Mouse (Mus musculus): ENCODE measurements around the gene Cyp26a1. TPM values are rescaled to one million over a fixed set of nuclear protein-coding genes. Genes with fewer than 3 reads are reported as not detected.

Gene Cyp26a1
- polyA plus RNA-seq (2015; fragmentation: Nextera tagmentation; extraction: Ambion mirVana): 0.16 and 0.20 TPM in 2 replicates

DNA sequence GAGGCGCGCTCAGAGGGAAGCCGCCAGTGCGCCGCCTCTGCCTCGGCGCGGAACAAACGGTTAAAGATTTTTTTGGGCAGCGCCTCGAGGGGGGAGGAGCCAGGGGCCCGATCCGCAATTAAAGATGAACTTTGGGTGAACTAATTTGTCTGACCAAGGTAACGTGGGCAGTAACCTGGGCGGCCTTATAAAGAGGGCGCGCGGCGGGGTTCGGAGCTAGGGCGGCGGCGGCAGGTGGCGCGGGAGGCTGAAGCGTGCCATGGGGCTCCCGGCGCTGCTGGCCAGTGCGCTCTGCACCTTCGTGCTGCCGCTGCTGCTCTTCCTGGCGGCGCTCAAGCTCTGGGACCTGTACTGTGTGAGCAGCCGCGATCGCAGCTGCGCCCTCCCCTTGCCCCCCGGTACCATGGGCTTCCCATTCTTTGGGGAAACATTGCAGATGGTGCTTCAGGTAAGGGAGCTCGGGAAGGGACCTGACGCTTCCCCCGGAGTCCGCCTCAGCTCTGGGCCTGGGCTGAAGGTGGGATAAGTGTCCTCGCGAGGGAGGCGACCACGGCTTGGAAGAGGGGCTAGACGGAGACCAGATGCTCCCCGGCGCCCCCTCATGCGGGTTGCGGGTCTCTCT is at the start of gene Cyp26a1:
TSS of gene Cyp26a1 (plus strand) at position 148 of the 622 bp plus-strand sequence.
- ATAC-seq (ENCODE audit: insufficient read depth): no peak
- H3K4me3 ChIP-seq (replicated peaks): peak within 1 kb of the TSS; percentile 28
- H3K4me2 ChIP-seq: peak within 1 kb of the TSS; percentile 58
- peaks cover 28% of the 10 kb centered on the region for H3K4me1 ChIP-seq (replicated peaks)
- H3K36me3 ChIP-seq (replicated peaks): no peaks in the 10 kb centered on the region
- peaks cover 99% of the 10 kb centered on the region for H3K27me3 ChIP-seq
- no peaks in the 10 kb centered on the region for H3K9me3 ChIP-seq (replicated peaks)
- no peak within 1 kb of the TSS for H3K27ac ChIP-seq (replicated peaks)
- H3K9ac ChIP-seq: no peak within 1 kb of the TSS
- 1% methylated on average over 51 of the region's 51 CpGs for WGBS (ENCODE audit: insufficient replicate concordance)

DNA sequence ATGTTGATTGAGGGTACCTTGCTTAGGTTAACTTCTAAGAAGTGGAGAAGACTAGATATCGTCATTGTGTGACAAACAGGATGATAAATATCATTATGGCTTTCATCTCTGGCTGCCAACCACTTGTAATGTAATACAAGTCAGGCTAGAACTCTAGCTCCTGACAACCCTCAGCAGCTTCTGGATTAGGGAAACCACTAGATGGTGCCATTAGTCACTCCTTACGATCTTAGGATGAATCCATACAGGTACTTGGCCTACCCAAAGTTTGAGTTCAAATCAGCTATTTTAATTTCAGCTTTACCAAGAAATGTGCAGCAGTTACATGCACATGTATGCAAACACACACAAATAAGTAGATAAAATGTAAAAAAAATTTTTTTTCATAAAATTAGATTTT is 49.6 kb upstream of the Cyp26a1 start:
- Histone ChIP-seq H3K9me3 (replicated peaks) (no peaks in the 10 kb centered on the region), H3K9ac (no peak overlapping the region), H3K27me3 (no peaks in the 10 kb centered on the region), H3K36me3 (replicated peaks) (peaks cover 7% of the 10 kb centered on the region; the same call in 1 of the 2 replicates), H3K4me3 (replicated peaks) (no peak overlapping the region), H3K4me1 (replicated peaks) (no peaks in the 10 kb centered on the region), H3K4me2 (no peak overlapping the region), H3K27ac (replicated peaks) (no peak overlapping the region)
- no peak for ATAC-seq (ENCODE audit: insufficient read depth)
- WGBS (ENCODE audit: insufficient replicate concordance): 56% methylated on average over 2 of the region's 2 CpGs

DNA sequence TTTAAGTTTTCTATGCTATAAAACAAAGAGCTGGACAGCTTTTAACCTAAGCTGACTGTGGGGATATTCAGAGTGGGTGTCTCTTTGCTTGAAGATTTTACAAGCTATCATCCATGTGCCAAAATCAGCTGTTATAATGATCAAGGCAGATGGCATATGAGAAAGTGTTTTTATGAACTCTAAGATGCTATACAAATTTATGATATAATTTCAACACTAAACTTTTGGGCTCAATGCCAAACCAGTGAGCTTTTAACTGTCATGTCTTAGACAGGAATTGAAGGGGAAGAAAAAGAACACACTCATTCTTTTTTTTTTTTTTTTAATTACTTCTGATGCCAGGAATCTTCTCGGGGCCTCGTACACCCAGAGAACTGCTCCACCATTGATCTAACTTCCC is 47.1 kb upstream of the Cyp26a1 start:
- no peak overlapping the region for H3K9ac ChIP-seq
- ATAC-seq (ENCODE audit: insufficient read depth): no peak
- no peak overlapping the region for H3K27ac ChIP-seq (replicated peaks)
- no peaks in the 10 kb centered on the region for H3K9me3 ChIP-seq (replicated peaks)
- H3K4me3 ChIP-seq (replicated peaks): no peak overlapping the region
- H3K4me1 ChIP-seq (replicated peaks): peaks cover 8% of the 10 kb centered on the region
- H3K36me3 ChIP-seq (replicated peaks): peaks cover 18% of the 10 kb centered on the region; the same call in 1 of the 2 replicates
- no peaks in the 10 kb centered on the region for H3K27me3 ChIP-seq
- H3K4me2 ChIP-seq: no peak overlapping the region
- 68% methylated on average over 2 of the region's 2 CpGs for WGBS (ENCODE audit: insufficient replicate concordance)

DNA sequence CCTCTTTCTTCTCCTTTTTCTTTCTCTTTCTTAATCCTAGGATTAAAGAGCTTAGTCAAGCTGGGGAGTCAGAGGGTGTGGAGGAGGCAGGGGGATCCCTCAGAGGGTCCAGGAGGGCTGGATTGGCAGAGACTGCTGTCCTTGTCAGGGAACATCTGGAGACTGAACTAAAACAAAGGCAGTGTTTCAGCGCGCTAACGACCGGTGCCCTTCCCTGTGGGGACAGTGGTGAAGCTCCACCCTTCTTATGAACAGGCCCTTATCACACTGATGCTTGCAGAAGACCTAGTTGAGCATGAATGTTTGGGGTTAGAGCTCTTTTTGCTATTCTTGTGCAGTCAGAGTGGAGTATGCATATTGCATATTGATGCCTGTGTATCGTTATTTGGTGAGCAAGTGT is 43.6 kb upstream of the Cyp26a1 start:
- Histone ChIP-seq H3K4me2 (no peak overlapping the region), H3K27ac (replicated peaks) (no peak overlapping the region), H3K27me3 (no peaks in the 10 kb centered on the region), H3K9ac (no peak overlapping the region), H3K4me1 (replicated peaks) (peaks cover 13% of the 10 kb centered on the region), H3K36me3 (replicated peaks) (peaks cover 11% of the 10 kb centered on the region; the same call in 1 of the 2 replicates), H3K9me3 (replicated peaks) (no peaks in the 10 kb centered on the region), H3K4me3 (replicated peaks) (no peak overlapping the region)
- WGBS (ENCODE audit: insufficient replicate concordance): 34% methylated on average over 5 of the region's 5 CpGs
- ATAC-seq (ENCODE audit: insufficient read depth): no peak

DNA sequence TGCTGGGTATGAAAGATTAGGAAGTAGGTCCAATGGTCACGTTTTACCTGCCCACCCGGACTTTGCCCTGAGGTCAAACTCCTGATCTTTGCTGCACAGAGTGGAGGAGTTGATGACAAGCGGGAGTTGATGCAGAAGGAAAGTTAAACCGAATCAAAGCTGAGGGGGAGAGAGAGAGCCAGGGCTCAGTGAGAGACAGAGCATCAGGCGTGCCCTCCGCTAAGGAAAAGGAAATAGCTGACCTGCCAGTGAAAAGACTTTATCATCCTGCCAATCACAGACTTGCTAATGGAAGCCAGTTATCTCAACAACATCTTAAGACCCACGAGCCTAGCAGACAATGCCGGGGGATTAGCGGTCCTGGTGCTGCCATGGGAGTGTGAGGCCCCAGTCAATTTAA is 41.2 kb upstream of the Cyp26a1 start:
- Histone ChIP-seq H3K4me2 (no peak overlapping the region), H3K9me3 (replicated peaks) (no peaks in the 10 kb centered on the region), H3K36me3 (replicated peaks) (peaks cover 17% of the 10 kb centered on the region; the same call in 1 of the 2 replicates), H3K27ac (replicated peaks) (no peak overlapping the region), H3K27me3 (no peaks in the 10 kb centered on the region), H3K4me1 (replicated peaks) (peaks cover 13% of the 10 kb centered on the region), H3K4me3 (replicated peaks) (no peak overlapping the region), H3K9ac (no peak overlapping the region)
- WGBS (ENCODE audit: insufficient replicate concordance): 61% methylated on average over 9 of the region's 9 CpGs
- ATAC-seq (ENCODE audit: insufficient read depth): no peak

DNA sequence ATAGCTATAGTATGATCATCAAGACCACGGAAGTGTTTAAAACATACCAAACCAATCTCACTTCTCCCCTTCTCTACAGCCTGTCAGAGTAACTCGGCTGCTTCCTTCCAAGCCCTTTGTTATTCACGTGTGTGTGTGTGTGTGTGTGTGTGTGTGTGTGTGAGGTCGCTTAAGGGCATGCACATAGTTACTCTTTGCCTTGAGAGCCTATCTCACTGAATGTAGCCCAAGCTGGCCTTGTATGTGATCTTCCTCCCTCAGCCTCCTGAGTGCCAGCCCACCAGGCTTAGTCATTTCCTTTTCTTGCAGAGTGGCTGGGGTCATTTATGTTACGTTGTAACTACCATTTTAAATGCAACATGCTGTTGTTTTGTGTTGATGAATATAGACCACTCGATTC is 32.3 kb upstream of the Cyp26a1 start:
- ATAC-seq (ENCODE audit: insufficient read depth): no peak
- H3K27me3 ChIP-seq: no peaks in the 10 kb centered on the region
- no peak overlapping the region for H3K9ac ChIP-seq
- no peak overlapping the region for H3K4me3 ChIP-seq (replicated peaks)
- no peak overlapping the region for H3K4me2 ChIP-seq
- H3K36me3 ChIP-seq (replicated peaks): peaks cover 15% of the 10 kb centered on the region; the same call in 1 of the 2 replicates
- H3K9me3 ChIP-seq (replicated peaks): no peaks in the 10 kb centered on the region
- no peak overlapping the region for H3K27ac ChIP-seq (replicated peaks)
- WGBS (ENCODE audit: insufficient replicate concordance): 52% methylated on average over 6 of the region's 6 CpGs
- peaks cover 28% of the 10 kb centered on the region for H3K4me1 ChIP-seq (replicated peaks)

DNA sequence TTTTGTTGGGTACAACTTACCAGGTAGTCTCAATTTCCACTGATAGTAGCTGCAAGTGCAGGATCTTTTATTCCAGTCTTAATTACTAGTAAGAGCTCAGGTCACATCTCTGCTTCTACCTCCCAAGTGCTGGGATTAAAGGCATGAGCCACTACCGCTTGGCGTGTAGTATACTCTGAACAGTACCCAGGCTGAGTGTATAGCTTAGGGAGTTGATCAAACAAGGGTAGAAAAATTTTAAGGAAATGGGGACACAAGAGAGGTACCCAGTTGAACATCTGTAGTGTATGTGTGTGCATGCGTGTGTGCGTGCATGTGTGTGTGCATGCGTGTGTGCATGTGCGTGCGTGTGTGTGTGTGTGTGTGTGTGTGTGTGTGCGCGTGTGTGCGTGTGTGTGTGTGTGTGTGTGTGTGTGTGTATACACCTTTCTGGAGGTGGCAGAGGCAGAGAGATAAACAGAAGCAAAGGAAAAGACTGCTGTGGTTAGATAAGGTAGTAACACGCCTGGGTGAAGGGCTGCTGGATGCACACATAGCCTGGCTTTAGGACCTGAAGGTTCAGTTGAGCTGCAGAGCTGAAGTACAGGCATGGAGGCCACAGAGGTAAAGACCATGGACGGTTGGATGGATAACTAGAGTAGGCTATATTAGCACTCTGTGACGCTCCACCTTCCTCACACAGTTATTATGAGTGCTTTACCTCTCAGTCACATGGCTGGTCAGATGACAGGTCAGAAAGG is 29.6 kb upstream of the Cyp26a1 start:
- Histone ChIP-seq H3K9me3 (replicated peaks) (no peaks in the 10 kb centered on the region), H3K4me2 (peak overlapping the region; percentile 51), H3K27ac (replicated peaks) (peak overlapping the region; percentile 65), H3K4me3 (replicated peaks) (no peak overlapping the region), H3K4me1 (replicated peaks) (peaks cover 28% of the 10 kb centered on the region), H3K27me3 (no peaks in the 10 kb centered on the region), H3K9ac (no peak overlapping the region), H3K36me3 (replicated peaks) (peaks cover 8% of the 10 kb centered on the region; the same call in 1 of the 2 replicates)
- peak; percentile 95 for ATAC-seq (ENCODE audit: insufficient read depth)
- WGBS (ENCODE audit: insufficient replicate concordance): 35% methylated on average over 13 of the region's 13 CpGs

DNA sequence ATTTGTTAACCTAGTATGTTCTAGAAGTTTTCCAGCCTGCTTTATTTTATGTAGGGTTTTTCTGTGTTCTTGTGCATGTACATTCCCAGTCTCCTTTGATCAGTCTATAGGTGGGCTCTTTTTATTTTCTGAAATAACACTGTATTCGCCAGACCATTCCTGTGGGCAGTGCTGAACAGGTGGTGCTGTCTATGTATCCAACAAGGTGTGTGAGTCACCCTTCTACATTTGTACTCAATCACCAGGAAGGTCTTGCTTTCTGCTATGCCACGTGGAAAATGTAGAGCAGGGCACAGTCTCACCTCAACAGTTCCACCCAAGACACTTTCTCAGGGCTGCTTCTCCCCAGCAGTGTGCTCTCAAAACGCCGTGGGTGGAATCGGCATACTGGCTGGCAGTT is 28.9 kb upstream of the Cyp26a1 start:
- no peak overlapping the region for H3K9ac ChIP-seq
- H3K36me3 ChIP-seq (replicated peaks): peaks cover 8% of the 10 kb centered on the region; the same call in 1 of the 2 replicates
- H3K4me3 ChIP-seq (replicated peaks): no peak overlapping the region
- H3K4me2 ChIP-seq: peak overlapping the region; percentile 51
- H3K4me1 ChIP-seq (replicated peaks): peaks cover 28% of the 10 kb centered on the region
- peak overlapping the region; percentile 65 for H3K27ac ChIP-seq (replicated peaks)
- WGBS (ENCODE audit: insufficient replicate concordance): 81% methylated on average over 5 of the region's 5 CpGs
- no peaks in the 10 kb centered on the region for H3K27me3 ChIP-seq
- H3K9me3 ChIP-seq (replicated peaks): no peaks in the 10 kb centered on the region
- ATAC-seq (ENCODE audit: insufficient read depth): no peak

DNA sequence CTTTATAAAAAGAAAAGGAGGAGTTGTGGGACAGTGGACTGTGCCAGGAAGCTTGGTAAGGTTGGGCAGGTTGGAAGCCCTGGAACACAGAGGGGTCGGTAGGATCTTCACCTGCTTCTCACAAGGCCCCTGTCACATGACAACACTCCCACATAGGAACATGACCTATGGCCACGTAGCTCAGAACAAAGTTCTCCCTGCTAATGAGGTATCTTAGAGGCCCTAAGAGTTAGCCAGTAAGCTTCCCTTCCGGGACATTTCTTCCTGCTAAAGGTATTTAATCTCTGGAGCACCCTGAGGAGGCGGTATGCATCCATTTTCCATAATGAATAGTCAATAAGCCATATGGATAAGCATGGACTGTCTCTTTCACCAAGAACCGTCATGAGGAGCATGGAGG is 28.1 kb upstream of the Cyp26a1 start:
- 78% methylated on average over 5 of the region's 5 CpGs for WGBS (ENCODE audit: insufficient replicate concordance)
- Histone ChIP-seq H3K36me3 (replicated peaks) (peaks cover 8% of the 10 kb centered on the region; the same call in 1 of the 2 replicates), H3K4me2 (no peak overlapping the region), H3K9ac (no peak overlapping the region), H3K27me3 (no peaks in the 10 kb centered on the region), H3K9me3 (replicated peaks) (no peaks in the 10 kb centered on the region), H3K4me3 (replicated peaks) (no peak overlapping the region), H3K4me1 (replicated peaks) (peaks cover 28% of the 10 kb centered on the region), H3K27ac (replicated peaks) (no peak overlapping the region)
- ATAC-seq (ENCODE audit: insufficient read depth): no peak

DNA sequence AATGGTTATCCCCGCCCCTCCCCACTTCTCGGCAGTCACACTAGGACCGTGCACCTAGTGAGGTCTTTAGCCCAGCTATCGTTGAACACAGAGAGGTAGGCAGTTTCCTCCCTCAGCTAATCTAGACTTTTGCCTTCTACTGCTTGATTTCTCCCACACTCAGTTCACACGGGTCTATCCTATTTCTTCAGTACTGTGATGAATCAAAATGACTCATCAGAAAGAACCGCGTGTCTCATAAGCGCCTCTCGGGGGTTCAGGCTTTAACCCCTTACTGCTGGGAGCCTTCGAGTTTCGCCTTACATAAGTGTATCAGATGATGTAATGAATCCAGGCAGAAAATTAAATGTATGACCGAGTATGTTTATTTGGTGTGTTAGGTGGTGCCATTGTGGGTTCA is 24.2 kb upstream of the Cyp26a1 start:
- no peak for ATAC-seq (ENCODE audit: insufficient read depth)
- no peaks in the 10 kb centered on the region for H3K9me3 ChIP-seq (replicated peaks)
- H3K4me1 ChIP-seq (replicated peaks): peaks cover 9% of the 10 kb centered on the region
- H3K4me2 ChIP-seq: no peak overlapping the region
- H3K36me3 ChIP-seq (replicated peaks): peaks cover 10% of the 10 kb centered on the region; the same call in 1 of the 2 replicates
- WGBS (ENCODE audit: insufficient replicate concordance): 38% methylated on average over 12 of the region's 12 CpGs
- no peak overlapping the region for H3K4me3 ChIP-seq (replicated peaks)
- no peak overlapping the region for H3K27ac ChIP-seq (replicated peaks)
- no peaks in the 10 kb centered on the region for H3K27me3 ChIP-seq
- H3K9ac ChIP-seq: no peak overlapping the region

DNA sequence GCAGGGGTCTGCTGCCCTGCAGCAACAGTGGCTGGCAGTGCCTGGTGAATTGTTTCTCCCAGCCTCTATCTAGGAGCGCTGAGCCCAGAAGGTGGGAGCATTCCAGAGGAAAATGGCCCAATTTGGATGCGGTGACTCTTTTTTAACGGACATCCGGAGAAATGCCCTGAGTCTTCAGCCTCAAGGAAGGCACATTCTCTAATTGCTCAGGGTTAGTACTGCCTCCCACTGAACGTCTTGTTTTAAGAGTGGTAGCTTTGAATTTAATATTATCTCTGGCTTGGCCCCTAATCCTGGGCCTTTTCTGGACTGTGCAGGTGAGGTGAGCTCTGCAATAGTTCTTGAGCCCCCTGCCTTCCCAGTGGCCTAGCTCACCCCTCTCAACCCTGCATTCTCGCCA is 12.3 kb upstream of the Cyp26a1 start, which contains the start of gene Cyp26c1:
TSS of gene Cyp26c1 (plus strand) at position 301 of the 400 bp plus-strand sequence.
- peaks cover 48% of the 10 kb centered on the region for H3K27me3 ChIP-seq
- H3K9me3 ChIP-seq (replicated peaks): no peaks in the 10 kb centered on the region
- H3K9ac ChIP-seq: no peak within 1 kb of the TSS
- WGBS (ENCODE audit: insufficient replicate concordance): 82% methylated on average over 6 of the region's 6 CpGs
- H3K27ac ChIP-seq (replicated peaks): no peak within 1 kb of the TSS
- no peak within 1 kb of the TSS for H3K4me2 ChIP-seq
- ATAC-seq (ENCODE audit: insufficient read depth): no peak
- no peaks in the 10 kb centered on the region for H3K4me1 ChIP-seq (replicated peaks)
- peaks cover 14% of the 10 kb centered on the region; the same call in 1 of the 2 replicates for H3K36me3 ChIP-seq (replicated peaks)
- H3K4me3 ChIP-seq (replicated peaks): no peak within 1 kb of the TSS
